Mouse (Mus musculus) megakaryocyte progenitor cell, adult 5-6 weeks (primary cell): ENCODE measurements around the gene Eprs. TPM values are rescaled to one million over a fixed set of nuclear protein-coding genes. Genes with fewer than 3 reads are reported as not detected.

Experiments used
- ATAC-seq: replicated peaks from 2 replicates; pipeline ENCODE4 v1.8.0; 2016; ENCODE audit warnings: mild to moderate bottlenecking, moderate TSS enrichment, inconsistent platforms; ENCODE audit not compliant: poor library complexity
- total RNA-seq, 2 experiments: library from RNA; stranded (forward) in 1 of 2; stranded (reverse) in 1 of 2; fragments of 157-497, 149-512 nt in 1 of 2; fragments of 200-1000 nt in 1 of 2; gene quantifications; 2 replicates each; pipeline versions ENCODE4 v1.2.3 to v1.2.4; 2015 to 2017

The Eprs gene
- total RNA-seq, 2 experiments from 2014 or later, result 117 to 214 TPM

- no peak for ATAC-seq
These were observed 79.0 kb downstream of the Eprs start for GRCm38 (mm10) chr1:185441703-185442472.

DNA sequence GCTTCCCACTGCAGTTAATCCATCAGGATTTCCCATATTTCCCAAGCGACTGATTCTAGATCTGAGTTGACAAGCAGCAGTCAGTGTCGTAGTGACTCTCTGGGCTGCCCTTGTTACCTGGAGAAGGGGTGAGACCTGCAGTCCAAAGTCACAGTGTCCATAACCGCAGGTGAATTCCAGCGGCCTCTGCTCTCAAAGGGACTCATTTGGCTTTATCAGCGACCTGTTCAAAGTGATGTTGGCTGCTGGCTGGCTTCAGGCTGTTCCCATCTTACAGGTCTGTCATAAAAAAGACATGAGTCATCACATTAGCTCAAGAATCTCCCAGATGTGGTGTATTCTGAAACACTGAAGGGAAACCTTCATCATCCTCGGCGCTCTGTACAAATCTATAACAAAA, 86.1 kb downstream of the Eprs start:
- no peak for ATAC-seq

- no peak for ATAC-seq
These were observed 86.9 kb downstream of the Eprs start for GRCm38 (mm10) chr1:185449727-185450126.

DNA sequence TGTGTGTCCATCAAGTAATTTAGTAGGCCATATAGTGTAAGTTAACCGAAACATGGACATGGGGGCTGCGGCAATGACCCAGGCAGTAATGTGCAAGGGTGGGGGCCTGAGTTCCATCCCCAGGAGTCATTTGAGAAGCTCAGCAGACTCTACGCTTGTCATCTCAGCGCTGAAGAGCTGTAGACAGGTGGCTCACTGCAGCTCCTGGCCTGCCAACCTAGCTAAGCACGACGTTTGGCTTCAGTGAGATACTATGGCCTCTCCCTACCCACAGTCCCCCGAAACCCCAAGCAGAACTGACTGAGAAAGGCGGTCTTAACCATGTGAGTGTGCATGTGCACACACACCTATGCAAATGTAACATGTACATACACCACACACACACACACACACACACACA, 88.2 kb downstream of the Eprs start:
- ATAC-seq, result no peak

- peak; percentile 24; the same call in 1 of the 2 replicates for ATAC-seq
These were observed 88.7 kb downstream of the Eprs start for GRCm38 (mm10) chr1:185451495-185451894.

DNA sequence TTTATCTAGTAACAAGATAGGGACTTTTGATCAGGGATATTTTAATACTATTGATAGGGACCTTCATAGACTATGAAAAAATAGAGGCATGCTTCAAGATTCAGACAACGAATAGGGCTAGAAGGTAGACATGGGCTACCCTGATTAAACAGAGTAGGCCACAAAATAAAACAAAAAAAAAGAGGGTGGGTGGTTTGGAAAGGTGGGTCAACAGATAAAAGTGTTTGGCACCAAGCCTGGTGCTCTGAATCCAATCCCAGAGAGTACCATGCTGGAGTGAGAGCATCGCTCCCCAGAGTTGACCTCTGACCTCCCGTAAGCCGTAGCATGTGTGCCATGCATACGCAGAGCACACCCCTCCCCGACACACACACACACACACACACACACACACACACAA, 89.6 kb downstream of the Eprs start:
- peak; percentile 30 for ATAC-seq

DNA sequence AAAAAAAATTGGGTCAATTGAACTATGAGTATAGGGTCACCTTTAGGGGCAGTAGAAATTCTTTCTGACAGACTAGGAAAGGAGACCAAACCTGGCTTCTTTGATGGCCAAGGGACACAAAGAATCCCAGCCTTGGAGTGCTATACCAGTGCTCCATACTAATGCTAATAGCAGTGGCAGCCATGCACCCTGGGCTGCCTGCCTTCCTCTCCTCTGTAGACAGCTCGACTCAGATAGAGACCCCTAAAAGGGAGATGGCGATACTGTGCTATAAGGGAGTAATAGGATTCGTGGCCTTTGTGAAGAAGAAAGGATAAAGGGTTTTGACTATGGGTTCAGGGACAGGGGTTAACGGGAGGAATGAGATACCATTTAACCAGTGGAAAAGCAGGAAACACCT, 91.3 kb downstream of the Eprs start:
- no peak for ATAC-seq

DNA sequence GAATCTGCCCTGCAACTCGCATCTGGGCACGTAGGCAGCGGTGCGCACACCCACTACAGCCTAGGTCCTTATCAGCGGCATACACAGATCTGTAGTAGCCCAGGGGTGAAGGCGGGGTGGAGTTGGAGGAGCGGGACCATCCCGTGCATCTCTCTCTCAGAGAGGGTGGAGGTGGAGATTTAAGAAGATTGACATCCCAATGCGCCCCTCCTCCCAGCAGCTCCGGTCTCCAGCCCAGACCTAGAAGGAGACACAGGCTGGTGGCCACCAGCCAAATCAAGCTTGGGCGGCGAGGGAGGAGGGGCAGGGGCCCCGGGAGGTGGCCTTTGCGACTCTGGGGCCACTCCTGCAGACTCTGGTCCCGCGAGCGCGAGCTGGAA, 91.7 kb downstream of the Eprs start, which contains the start of gene Slc30a10:
Gene Slc30a10, plus strand, starts transcription at position 274 of the 380 bp plus-strand sequence.
- peak; percentile 90 for ATAC-seq

GRCm38 (mm10) chr1:185454955-185455701, 92.3 kb downstream of the Eprs start:
- peak; percentile 5; the same call in 1 of the 2 replicates for ATAC-seq

DNA sequence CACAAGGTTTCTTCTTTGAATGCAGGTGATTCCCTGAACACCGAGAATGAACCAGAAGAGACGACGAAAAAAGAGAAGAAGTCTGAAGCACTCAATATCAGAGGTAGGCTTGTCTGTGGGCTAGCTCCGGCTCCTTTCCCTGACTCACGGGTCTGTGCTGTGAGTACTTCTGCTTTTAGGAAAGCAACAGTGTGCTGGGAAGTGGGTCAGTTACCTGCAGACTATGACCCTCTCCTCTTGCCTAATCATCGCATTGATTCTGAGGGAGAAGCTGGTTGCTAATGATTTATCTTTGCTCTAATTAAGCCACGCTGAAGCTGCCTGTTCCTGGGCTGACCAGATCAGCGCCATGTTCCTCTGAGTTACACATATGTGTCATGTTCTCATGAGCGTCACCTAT, 93.5 kb downstream of the Eprs start:
- no peak for ATAC-seq

GRCm38 (mm10) chr1:185460096-185460495, 97.3 kb downstream of the Eprs start:
- no peak for ATAC-seq

DNA sequence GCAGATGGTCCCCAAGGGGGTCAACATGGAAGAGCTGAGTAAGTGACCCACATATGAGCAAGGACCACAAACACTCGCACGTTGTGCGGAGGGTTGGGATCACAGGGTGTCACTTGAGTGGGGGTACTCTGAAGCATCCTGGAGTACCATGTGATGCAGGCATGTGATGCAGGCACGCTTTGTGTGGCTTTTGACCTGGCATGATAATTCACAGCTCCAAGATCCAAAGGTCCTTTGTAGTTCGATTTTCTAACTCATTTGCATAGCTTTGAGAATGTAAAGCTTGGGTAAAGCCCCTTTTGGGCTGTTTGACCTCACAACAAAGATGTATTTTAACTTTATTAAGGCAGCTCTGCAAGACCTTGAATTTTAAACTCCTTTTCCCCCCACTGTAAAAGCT, 100.0 kb downstream of the Eprs start:
- no peak for ATAC-seq

DNA sequence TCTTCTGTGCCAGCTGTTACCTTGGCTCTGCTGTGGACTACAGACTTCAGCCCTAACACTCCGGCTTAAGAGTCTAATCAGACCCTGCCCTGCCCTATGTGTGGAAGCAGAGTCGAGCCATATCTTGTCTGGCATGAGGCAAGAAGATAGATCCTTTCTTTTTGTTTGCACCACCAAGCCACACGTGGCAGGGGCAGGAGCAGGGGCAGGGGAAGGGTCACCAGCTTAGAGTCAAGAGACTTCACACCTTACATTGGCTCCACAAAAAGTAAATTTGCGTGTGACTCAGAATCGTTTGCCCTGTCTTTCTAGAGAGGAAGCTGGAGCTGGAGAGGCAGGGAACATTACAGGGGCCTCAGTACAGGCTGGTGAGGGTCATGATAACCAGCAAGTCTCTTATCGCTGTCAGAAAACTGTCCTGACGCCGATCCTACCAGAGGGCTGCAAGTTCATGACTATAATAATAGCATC, 106.7 kb downstream of the Eprs start:
- ATAC-seq, result peak; percentile 67

- peak; percentile 83 for ATAC-seq
These were observed 109.3 kb downstream of the Eprs start for GRCm38 (mm10) chr1:185472025-185472720.

DNA sequence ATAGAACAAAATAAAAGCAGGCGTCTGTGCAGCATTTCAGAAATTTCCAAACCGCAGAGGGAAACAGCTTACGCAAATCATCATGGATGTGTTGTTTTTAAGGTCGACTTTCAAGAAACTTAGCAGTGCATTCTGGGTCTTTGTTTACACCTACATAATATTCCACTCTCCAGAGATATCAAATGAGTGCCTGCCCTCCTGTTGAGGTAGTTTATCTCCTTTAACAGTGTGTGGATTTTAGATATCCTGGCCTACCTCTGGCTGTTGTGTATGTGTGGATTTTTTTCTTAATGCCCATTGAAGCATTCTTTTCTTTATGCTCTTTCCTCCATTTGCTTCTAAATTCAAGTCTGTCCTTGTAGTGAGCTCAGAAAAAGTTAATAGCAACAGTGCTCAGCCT, 109.9 kb downstream of the Eprs start:
- no peak for ATAC-seq

- no peak for ATAC-seq
These were observed 110.6 kb downstream of the Eprs start for GRCm38 (mm10) chr1:185473437-185473836.

Other genes with a start within 250 kb of the Eprs start
- 35.4 and 37.3 TPM in 2 replicates for gene Rab3gap2, start 158.9 kb upstream of the Eprs start, total RNA-seq (2015)
- gene Rab3gap2, start 158.9 kb upstream of the Eprs start, total RNA-seq (2017), result 49.0 and 58.2 TPM in 2 replicates
- 48.1 and 63.6 TPM in 2 replicates for gene Iars2, start 33.6 kb upstream of the Eprs start, total RNA-seq (2015)
- 42.8 and 46.3 TPM in 2 replicates for gene Iars2, start 33.6 kb upstream of the Eprs start, total RNA-seq (2017)
- 7.7 and 7.9 TPM in 2 replicates for gene Bpnt1, start 30.9 kb upstream of the Eprs start, total RNA-seq (2015)
- 23.6 and 25.2 TPM in 2 replicates for gene Bpnt1, start 30.9 kb upstream of the Eprs start, total RNA-seq (2017)
- 0.05 and 0.07 TPM in 2 replicates for gene Slc30a10, start 91.8 kb downstream of the Eprs start, total RNA-seq (2015)
- gene Slc30a10, start 91.8 kb downstream of the Eprs start, total RNA-seq (2017), result 0.07 and 0.08 TPM in 2 replicates